Mouse (Mus musculus) left cerebral cortex, postnatal 14 days (tissue): Measurements from ENCODE around the gene Clptm1. TPM values are rescaled to one million over a fixed set of nuclear protein-coding genes. Genes with fewer than 3 reads are reported as not detected.

ENCODE experiments used
- total RNA-seq, 2 experiments: library from RNA; stranded (reverse); gene quantifications; 2 replicates each; pipeline ENCODE4 v1.2.3; 2021

Clptm1 gene
- total RNA-seq, 2 experiments from 2014 or later, result 156 to 159 TPM

Other genes with a start within 250 kb of the Clptm1 start
- gene Mark4, start 206.2 kb downstream of the Clptm1 start, total RNA-seq, result 10 to 100 TPM; 89.9 to 96.7 TPM
- under 1 TPM; 0.37 to 0.80 TPM for gene Exoc3l2, start 201.7 kb downstream of the Clptm1 start, total RNA-seq
- gene Bloc1s3, start 156.7 kb downstream of the Clptm1 start, total RNA-seq, result 1 to 10 TPM; 7.1 to 7.2 TPM
- gene Trappc6a, start 156.6 kb downstream of the Clptm1 start, total RNA-seq, result 10 to 100 TPM; 17.7 to 18.1 TPM
- 1 to 10 TPM in 1 of 2 experiments, under 1 TPM in 1; 0.68 to 1.1 TPM for gene Nkpd1, start 147.2 kb downstream of the Clptm1 start, total RNA-seq
- gene Ppp1r37, start 102.0 kb downstream of the Clptm1 start, total RNA-seq, result 10 to 100 TPM; 87.9 to 98.8 TPM
- gene Zfp296, start 87.7 kb downstream of the Clptm1 start, total RNA-seq, result under 1 TPM; 0.51 to 0.68 TPM
- 10 to 100 TPM; 43.8 to 46.0 TPM for gene Gemin7, start 87.4 kb downstream of the Clptm1 start, total RNA-seq
- 10 to 100 TPM; 84.4 to 84.6 TPM for gene Clasrp, start 60.5 kb downstream of the Clptm1 start, total RNA-seq
- gene Relb, start 35.6 kb downstream of the Clptm1 start, total RNA-seq, result 1 to 10 TPM; 6.1 to 6.3 TPM
- gene Apoc2, start 12.9 kb upstream of the Clptm1 start, total RNA-seq, result not detected
- gene Gm44805, start 16.4 kb upstream of the Clptm1 start, total RNA-seq, result not detected
- gene Apoc4, start 16.4 kb upstream of the Clptm1 start, total RNA-seq, result not detected
- 1 to 10 TPM; 2.2 to 3.3 TPM for gene Apoc1, start 27.6 kb upstream of the Clptm1 start, total RNA-seq
- 1,000 to 10,000 TPM; 1,873 to 2,039 TPM for gene Apoe, start 34.2 kb upstream of the Clptm1 start, total RNA-seq
- gene Tomm40, start 50.4 kb upstream of the Clptm1 start, total RNA-seq, result 100 to 1,000 TPM; 104 to 120 TPM
- 10 to 100 TPM; 11.6 to 15.2 TPM for gene Nectin2, start 85.5 kb upstream of the Clptm1 start, total RNA-seq
- 10 to 100 TPM; 10.7 to 11.0 TPM for gene Bcam, start 106.0 kb upstream of the Clptm1 start, total RNA-seq
- gene Cblc, start 131.8 kb upstream of the Clptm1 start, total RNA-seq, result not detected
- gene Bcl3, start 157.7 kb upstream of the Clptm1 start, total RNA-seq, result 1 to 10 TPM in 1 of 2 experiments, not detected in 1; 1.2 TPM
- gene Gm19345, start 187.0 kb upstream of the Clptm1 start, total RNA-seq, result 1 to 10 TPM; 3.0 to 4.1 TPM
- not detected for gene Ceacam16, start 196.3 kb upstream of the Clptm1 start, total RNA-seq
- gene Ceacam19, start 222.9 kb upstream of the Clptm1 start, total RNA-seq, result not detected